Mouse (Mus musculus): Measurements from ENCODE around the gene Rnf157. TPM values are rescaled to one million over a fixed set of nuclear protein-coding genes. Genes with fewer than 3 reads are reported as not detected.
A peak's percentile ranks its signal among the peaks of the same experiment; 100 is the strongest.
"Not testable (repeated sequence)": the region's sequence is repeated elsewhere in the genome, so short reads cannot be mapped to it uniquely, and the experiment has no call there.

Rnf157 gene
- polyA plus RNA-seq, 1 experiment from 2014 or later, result 1.1 TPM

GRCm38 (mm10) chr11:116433356-116434286 lies 20.8 kb upstream of the Rnf157 start, which contains the start of gene Ubald2:
Gene Ubald2 (plus strand): TSS chr11:116434094.
- Histone ChIP-seq H3K27me3 (no peaks in the 10 kb centered on the region), H3K36me3 (peaks cover 29% of the 10 kb centered on the region), H3K27ac (peak within 1 kb of the TSS; percentile 94), H3K4me3 (replicated peaks) (peak within 1 kb of the TSS; percentile 89), H3K4me1 (replicated peaks) (peaks cover 76% of the 10 kb centered on the region), H3K9ac (peak within 1 kb of the TSS; percentile 95), H3K9me3 (replicated peaks) (no peaks in the 10 kb centered on the region), H3K4me2 (peak within 1 kb of the TSS; percentile 76)
- 3% methylated on average over 66 of the region's 66 CpGs for WGBS (ENCODE audit: insufficient replicate concordance)
- ATAC-seq (ENCODE audit: low read depth), result peak; percentile 94
- DNase-seq, result peak; percentile 100

- 60% methylated on average over 8 of the region's 8 CpGs for WGBS (ENCODE audit: insufficient replicate concordance)
- H3K9ac ChIP-seq, result peak overlapping the region; percentile 36; the same call in 1 of the 2 replicates
- no peak for ATAC-seq (ENCODE audit: low read depth)
- H3K36me3 ChIP-seq, result peaks cover 27% of the 10 kb centered on the region
- H3K27me3 ChIP-seq, result no peaks in the 10 kb centered on the region
- H3K27ac ChIP-seq, result peak overlapping the region; percentile 44; the same call in 1 of the 2 replicates
- no peaks in the 10 kb centered on the region for H3K9me3 ChIP-seq (replicated peaks)
- peak overlapping the region; percentile 33; the same call in 1 of the 2 replicates for H3K4me3 ChIP-seq (replicated peaks)
- H3K4me1 ChIP-seq (replicated peaks), result peaks cover 78% of the 10 kb centered on the region
- H3K4me2 ChIP-seq, result peak overlapping the region; percentile 49
- no peak for DNase-seq
These were observed 19.9 kb upstream of the Rnf157 start for GRCm38 (mm10) chr11:116432593-116433355.

GRCm38 (mm10) chr11:116432127-116432526 lies 19.3 kb upstream of the Rnf157 start:
- Histone ChIP-seq H3K4me2 (no peak overlapping the region), H3K9ac (no peak overlapping the region), H3K27me3 (no peaks in the 10 kb centered on the region), H3K36me3 (peaks cover 21% of the 10 kb centered on the region), H3K9me3 (replicated peaks) (no peaks in the 10 kb centered on the region), H3K4me3 (replicated peaks) (no peak overlapping the region), H3K4me1 (replicated peaks) (peaks cover 72% of the 10 kb centered on the region), H3K27ac (no peak overlapping the region; the same call in 1 of the 2 replicates)
- ATAC-seq (ENCODE audit: low read depth), result no peak
- DNase-seq, result no peak
- 60% methylated on average over 6 of the region's 6 CpGs for WGBS (ENCODE audit: insufficient replicate concordance)

- ATAC-seq (ENCODE audit: low read depth) (no peak), DNase-seq (no peak)
- peak overlapping the region; percentile 75 for H3K27ac ChIP-seq
- H3K9ac ChIP-seq, result peak overlapping the region; percentile 58
- no peaks in the 10 kb centered on the region for H3K27me3 ChIP-seq
- H3K36me3 ChIP-seq, result peaks cover 15% of the 10 kb centered on the region
- H3K4me2 ChIP-seq, result peak overlapping the region; percentile 55
- WGBS (ENCODE audit: insufficient replicate concordance), result 62% methylated on average over 11 of the region's 11 CpGs
- peak overlapping the region; percentile 23 for H3K4me3 ChIP-seq (replicated peaks)
- H3K4me1 ChIP-seq (replicated peaks), result peaks cover 66% of the 10 kb centered on the region
- H3K9me3 ChIP-seq (replicated peaks), result no peaks in the 10 kb centered on the region
These were observed 18.7 kb upstream of the Rnf157 start for GRCm38 (mm10) chr11:116431428-116432077.

GRCm38 (mm10) chr11:116430723-116431427 lies 18.0 kb upstream of the Rnf157 start:
- H3K36me3 ChIP-seq, result peaks cover 9% of the 10 kb centered on the region
- no peaks in the 10 kb centered on the region for H3K27me3 ChIP-seq
- peak overlapping the region; percentile 55 for H3K4me2 ChIP-seq
- peak overlapping the region; percentile 58 for H3K9ac ChIP-seq
- DNase-seq (peak; percentile 37), ATAC-seq (ENCODE audit: low read depth) (no peak)
- H3K4me1 ChIP-seq (replicated peaks), result peaks cover 59% of the 10 kb centered on the region
- H3K27ac ChIP-seq, result peak overlapping the region; percentile 75
- H3K4me3 ChIP-seq (replicated peaks), result peak overlapping the region; percentile 23
- H3K9me3 ChIP-seq (replicated peaks), result no peaks in the 10 kb centered on the region
- WGBS (ENCODE audit: insufficient replicate concordance), result 27% methylated on average over 22 of the region's 22 CpGs

GRCm38 (mm10) chr11:116429862-116430613 lies 17.2 kb upstream of the Rnf157 start:
- H3K9ac ChIP-seq, result peak overlapping the region; percentile 58
- peaks cover 55% of the 10 kb centered on the region for H3K4me1 ChIP-seq (replicated peaks)
- DNase-seq (no peak), ATAC-seq (ENCODE audit: low read depth) (no peak)
- H3K4me3 ChIP-seq (replicated peaks), result 0 out of 2 replicates have a peak overlapping the region, but pooled peaks have one; percentile 23
- 58% methylated on average over 9 of the region's 9 CpGs for WGBS (ENCODE audit: insufficient replicate concordance)
- H3K4me2 ChIP-seq, result peak overlapping the region; percentile 55
- no peaks in the 10 kb centered on the region for H3K9me3 ChIP-seq (replicated peaks)
- peak overlapping the region; percentile 75 for H3K27ac ChIP-seq
- 0 out of 2 replicates have a peak, but pooled peaks cover 2% of the 10 kb centered on the region for H3K36me3 ChIP-seq
- no peaks in the 10 kb centered on the region for H3K27me3 ChIP-seq

- DNase-seq, result no peak
- Histone ChIP-seq H3K4me1 (replicated peaks) (peaks cover 62% of the 10 kb centered on the region), H3K9me3 (replicated peaks) (no peaks in the 10 kb centered on the region), H3K9ac (peak overlapping the region; percentile 58), H3K36me3 (no peaks in the 10 kb centered on the region), H3K4me2 (peak overlapping the region; percentile 55), H3K4me3 (replicated peaks) (no peak overlapping the region), H3K27ac (peak overlapping the region; percentile 75), H3K27me3 (no peaks in the 10 kb centered on the region)
- ATAC-seq (ENCODE audit: low read depth), result no peak
- WGBS (ENCODE audit: insufficient replicate concordance), result 31% methylated on average over 12 of the region's 13 CpGs
These were observed 16.3 kb upstream of the Rnf157 start for GRCm38 (mm10) chr11:116428872-116429859.

GRCm38 (mm10) chr11:116426852-116427575 lies 14.2 kb upstream of the Rnf157 start:
- WGBS (ENCODE audit: insufficient replicate concordance), result 62% methylated on average over 6 of the region's 6 CpGs
- Histone ChIP-seq H3K9me3 (replicated peaks) (no peaks in the 10 kb centered on the region), H3K4me2 (no peak overlapping the region), H3K27ac (no peak overlapping the region), H3K9ac (no peak overlapping the region), H3K4me3 (replicated peaks) (no peak overlapping the region), H3K4me1 (replicated peaks) (peaks cover 54% of the 10 kb centered on the region), H3K36me3 (no peaks in the 10 kb centered on the region), H3K27me3 (no peaks in the 10 kb centered on the region)
- ATAC-seq (ENCODE audit: low read depth) (no peak), DNase-seq (no peak)

GRCm38 (mm10) chr11:116426328-116426727 lies 13.5 kb upstream of the Rnf157 start:
- H3K27ac ChIP-seq; DNase-seq; H3K9ac ChIP-seq; H3K27me3 ChIP-seq; H3K9me3 ChIP-seq (replicated peaks); H3K36me3 ChIP-seq; H3K4me2 ChIP-seq; ATAC-seq (ENCODE audit: low read depth); H3K4me3 ChIP-seq (replicated peaks): not testable (repeated sequence)
- 79% methylated on average over 11 of the region's 11 CpGs for WGBS (ENCODE audit: insufficient replicate concordance)
- peaks cover 48% of the 10 kb centered on the region for H3K4me1 ChIP-seq (replicated peaks)

Measured in liver, embryonic 13.5 days (tissue).